Mouse (Mus musculus): ENCODE results near the gene Agps. TPM values are rescaled to one million over a fixed set of nuclear protein-coding genes. Genes with fewer than 3 reads are reported as not detected.
"Not testable (repeated sequence)": the region's sequence is repeated elsewhere in the genome, so short reads cannot be mapped to it uniquely, and the experiment has no call there.

The Agps gene
- polyA plus RNA-seq, 1 experiment from 2014 or later: 24.7 TPM

DNA sequence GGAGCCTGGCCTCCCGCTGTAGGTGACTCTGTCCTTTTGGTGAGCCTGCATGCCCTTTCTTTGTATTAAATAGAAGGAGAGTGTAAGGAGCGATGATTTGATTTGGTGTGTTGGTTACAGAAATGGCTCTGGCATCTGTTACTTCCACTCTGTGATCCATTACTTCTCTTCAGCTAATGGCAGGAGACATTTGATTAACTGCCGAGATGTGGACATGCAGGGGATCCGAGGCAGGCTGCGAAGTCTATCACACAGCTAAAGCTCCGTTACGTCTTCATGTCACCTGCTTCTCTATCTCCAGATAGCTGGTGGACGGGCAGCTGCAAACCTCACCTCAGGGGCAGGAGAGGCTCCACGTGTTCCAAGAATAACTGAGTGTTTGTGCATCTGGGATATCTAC, 142.2 kb downstream of the Agps start:
- Histone ChIP-seq H3K27ac (ENCODE audit: low read length) (no peak overlapping the region), H3K4me1 (ENCODE audit: control insufficient read depth, insufficient read depth, low read length) (no peaks in the 10 kb centered on the region), H3K27me3 (ENCODE audit: control insufficient read depth, insufficient read depth, low read length) (no peaks in the 10 kb centered on the region), H3K9ac (ENCODE audit: low read length) (no peak overlapping the region), H3K4me3 (ENCODE audit: low read length) (no peak overlapping the region), H3K36me3 (ENCODE audit: control insufficient read depth, insufficient read depth) (no peaks in the 10 kb centered on the region), H3K9me3 (replicated peaks; ENCODE audit: control insufficient read depth, low read length) (no peaks in the 10 kb centered on the region), H3K4me2 (ENCODE audit: low read depth, low read length) (no peak overlapping the region)
- no peak for ATAC-seq (replicated peaks; ENCODE audit: extremely low read depth, insufficient read depth, low FRiP score)
- 46% methylated on average over 9 of the region's 9 CpGs for WGBS

DNA sequence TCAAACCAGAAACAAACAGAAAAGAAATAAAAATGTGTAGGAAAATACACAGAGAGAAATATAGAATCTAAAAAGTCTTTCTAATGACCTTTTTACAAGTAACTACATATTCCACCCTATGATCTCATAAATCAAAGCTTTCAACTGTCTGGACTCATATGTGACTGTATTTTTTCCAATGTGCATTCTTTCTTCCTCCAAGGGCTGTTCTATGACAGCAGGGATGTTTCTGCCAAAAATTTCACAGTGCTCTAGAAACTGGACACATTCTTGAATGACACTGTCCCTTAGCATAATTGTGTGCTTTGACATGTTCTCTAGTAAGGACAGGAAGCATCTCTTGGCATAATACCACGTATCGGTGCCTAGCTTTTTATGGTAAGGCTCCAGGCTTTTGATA, 144.1 kb downstream of the Agps start:
- not testable (repeated sequence) for H3K4me1 ChIP-seq (ENCODE audit: control insufficient read depth, insufficient read depth, low read length); H3K9me3 ChIP-seq (replicated peaks; ENCODE audit: control insufficient read depth, low read length); H3K4me2 ChIP-seq (ENCODE audit: low read depth, low read length); H3K4me3 ChIP-seq (ENCODE audit: low read length); ATAC-seq (replicated peaks; ENCODE audit: extremely low read depth, insufficient read depth, low FRiP score); H3K9ac ChIP-seq (ENCODE audit: low read length); H3K27ac ChIP-seq (ENCODE audit: low read length); H3K27me3 ChIP-seq (ENCODE audit: control insufficient read depth, insufficient read depth, low read length); H3K36me3 ChIP-seq (ENCODE audit: control insufficient read depth, insufficient read depth)
- 61% methylated on average over 2 of the region's 2 CpGs for WGBS

- not testable (repeated sequence) for H3K36me3 ChIP-seq (ENCODE audit: control insufficient read depth, insufficient read depth); H3K27ac ChIP-seq (ENCODE audit: low read length); H3K9ac ChIP-seq (ENCODE audit: low read length); H3K27me3 ChIP-seq (ENCODE audit: control insufficient read depth, insufficient read depth, low read length); H3K9me3 ChIP-seq (replicated peaks; ENCODE audit: control insufficient read depth, low read length); H3K4me1 ChIP-seq (ENCODE audit: control insufficient read depth, insufficient read depth, low read length)
- Histone ChIP-seq H3K4me2 (ENCODE audit: low read depth, low read length) (peak within 1 kb of the TSS; percentile 37; the same call in 1 of the 2 replicates), H3K4me3 (ENCODE audit: low read length) (0 out of 2 replicates have a peak within 1 kb of the TSS, but pooled peaks have one; percentile 8)
- ATAC-seq (replicated peaks; ENCODE audit: extremely low read depth, insufficient read depth, low FRiP score): 0 out of 2 replicates have a peak, but pooled peaks have one; percentile 26
- WGBS: 21% methylated on average over 16 of the region's 24 CpGs
Measured at GRCm38 (mm10) chr2:75977752-75978368, 145.9 kb downstream of the Agps start, which contains the start of gene Ttc30a2. Ttc30a2 (minus strand) TSS chr2:75978170.

Other genes starting within 250 kb of the Agps start
- 139 and 182 TPM in 2 replicates for gene Hnrnpa3, start 172.9 kb upstream of the Agps start, polyA plus RNA-seq (2015; fragmentation: Nextera tagmentation; extraction: Ambion mirVana)
- gene Nfe2l2, start 127.5 kb upstream of the Agps start, polyA plus RNA-seq (2015; fragmentation: Nextera tagmentation; extraction: Ambion mirVana): 58.3 and 61.3 TPM in 2 replicates
- gene Ttc30b, start 106.4 kb downstream of the Agps start, polyA plus RNA-seq (2015; fragmentation: Nextera tagmentation; extraction: Ambion mirVana): 12.3 and 13.5 TPM in 2 replicates
- 1.4 and 1.6 TPM in 2 replicates for gene Ttc30a2, start 146.0 kb downstream of the Agps start, polyA plus RNA-seq (2015; fragmentation: Nextera tagmentation; extraction: Ambion mirVana)
- gene Ttc30a1, start 149.8 kb downstream of the Agps start, polyA plus RNA-seq (2015; fragmentation: Nextera tagmentation; extraction: Ambion mirVana): 5.7 and 6.2 TPM in 2 replicates

All from heart, embryonic 16.5 days (tissue).